Mouse (Mus musculus): ENCODE results near the gene Kcnq5. TPM values are rescaled to one million over a fixed set of nuclear protein-coding genes. Genes with fewer than 3 reads are reported as not detected.

Gene Kcnq5
- polyA plus RNA-seq (2014; fragmentation: Illumina TruSeq; extraction: RNeasy Lipid Tissue Mini Kit (QIAGEN cat#74804); ENCODE audit: low read depth, low replicate concordance) = 0.39 TPM

DNA sequence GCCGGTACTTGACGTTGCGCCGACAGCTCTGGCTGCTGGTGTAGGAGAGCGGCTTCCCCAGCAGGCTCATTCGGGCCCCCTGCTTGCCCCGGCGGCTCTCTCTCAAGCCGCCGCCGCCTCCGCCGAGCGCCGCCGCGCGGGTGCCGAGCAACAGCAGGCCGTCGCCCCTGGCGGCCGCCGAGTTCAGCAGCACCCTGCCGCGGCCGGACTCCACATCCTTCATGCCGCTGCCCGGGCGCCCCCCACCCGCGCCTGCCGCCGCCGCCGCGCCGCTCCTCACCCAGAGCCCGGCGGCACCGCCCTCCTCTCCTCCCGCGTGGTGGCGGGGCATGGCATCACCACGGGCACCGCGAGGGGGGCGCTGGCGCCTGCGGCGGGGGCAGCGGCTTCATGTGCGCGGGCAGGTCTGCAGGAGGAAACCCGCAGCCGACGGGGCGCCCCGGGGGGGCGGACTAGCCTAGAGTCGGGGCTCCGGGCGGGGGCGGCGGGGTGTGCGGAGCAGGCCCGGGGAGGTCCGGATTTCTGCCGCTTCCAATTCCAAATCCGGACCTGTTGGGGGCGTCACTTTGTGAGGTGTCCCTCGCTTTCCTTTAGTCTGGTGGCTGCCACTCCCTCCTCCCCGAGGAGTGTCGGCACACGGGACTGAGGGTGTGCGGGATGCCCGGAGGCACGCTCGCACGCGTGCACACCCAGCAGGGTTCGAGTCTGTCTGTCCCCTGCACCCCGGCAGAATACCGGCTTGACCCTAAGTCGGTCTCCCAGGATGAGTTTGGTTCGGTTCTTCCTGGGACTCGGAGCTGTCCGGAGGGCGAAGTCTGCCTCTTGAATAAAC is at the start of gene Kcnq5:
TSS of gene Kcnq5 (minus strand) at position 692 of the 832 bp plus-strand sequence.

GRCm38 (mm10) chr1:21383256-21383655 is 578.5 kb downstream of the Kcnq5 start, which contains the start of gene Khdc1b:
Gene Khdc1b (plus strand): TSS chr1:21383556.

DNA sequence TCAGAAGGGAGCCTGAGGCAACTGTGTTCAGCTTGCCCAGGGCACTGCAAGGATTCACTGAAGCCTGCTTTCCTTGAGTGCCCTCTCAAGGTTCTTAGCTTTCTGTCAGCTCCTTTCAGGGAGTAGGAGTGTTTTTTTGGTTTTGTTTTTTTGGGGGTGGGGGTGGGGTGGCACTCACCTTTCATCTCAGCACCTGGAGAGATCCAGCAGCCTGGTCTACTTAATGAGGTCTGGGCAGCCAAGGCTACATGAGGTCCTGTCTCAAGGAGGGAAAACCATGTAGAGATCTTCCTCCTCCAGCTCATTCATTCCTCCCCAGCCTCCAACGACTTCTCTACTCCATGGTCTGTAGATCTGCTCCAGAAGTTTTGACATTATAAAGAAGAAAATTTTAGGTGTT is 593.7 kb downstream of the Kcnq5 start, which contains the start of gene Khdc1c:
TSS of gene Khdc1c (plus strand) at position 301 of the 400 bp plus-strand sequence.

GRCm38 (mm10) chr1:21349341-21349740 is 612.4 kb downstream of the Kcnq5 start, which contains the start of gene Khdc1a:
Gene Khdc1a (plus strand): TSS chr1:21349641.

All from heart, adult 10 weeks (tissue).